Comparison of ENCODE assay signal across 25 mouse cellular contexts in genomic region chr9:89309195-89309535, GRCm38 (mm10).
"Had no signal": no experiment of that assay in that cellular context is flagged by ENCODE, and none has a peak within 500 bp of the region (broad histone marks: within the 10 kb centered on the region; RNA-seq: fewer than 3 reads in every experiment).

No protein-coding gene starts in this region.

- H3K9me3 ChIP-seq: heart, embryonic 13.5 days; heart, embryonic 15.5 days; hindbrain, embryonic 12.5 days; hindbrain, embryonic 15.5 days; kidney, embryonic 15.5 days; limb, embryonic 13.5 days; limb, embryonic 15.5 days had no signal

- H3K36me3 ChIP-seq: heart, embryonic 13.5 days; heart, embryonic 15.5 days; hindbrain, embryonic 12.5 days; hindbrain, embryonic 15.5 days; kidney, embryonic 15.5 days; limb, embryonic 13.5 days; limb, embryonic 15.5 days; liver, embryonic 12.5 days had no signal

- H3K4me2 ChIP-seq: heart, embryonic 11.5 days; heart, embryonic 13.5 days; heart, embryonic 15.5 days; hindbrain, embryonic 12.5 days; hindbrain, embryonic 15.5 days; kidney, embryonic 15.5 days; limb, embryonic 13.5 days; limb, embryonic 15.5 days; liver, embryonic 12.5 days had no signal

- H3K27ac ChIP-seq: heart, adult 2 months; heart, embryonic 13.5 days; heart, embryonic 15.5 days; hindbrain, embryonic 12.5 days; hindbrain, embryonic 15.5 days; hindbrain, postnatal 0 days; kidney, embryonic 15.5 days; kidney, postnatal 0 days; limb, embryonic 13.5 days; limb, embryonic 15.5 days; liver, embryonic 12.5 days had no signal

- ATAC-seq: hindbrain, postnatal 0 days; intestine, embryonic 16.5 days; liver, embryonic 12.5 days had no signal

- H3K4me3 ChIP-seq: heart, adult 2 months; heart, embryonic 13.5 days; heart, embryonic 15.5 days; hindbrain, embryonic 12.5 days; hindbrain, embryonic 15.5 days; kidney, embryonic 15.5 days; limb, embryonic 13.5 days; limb, embryonic 15.5 days; liver, embryonic 12.5 days had no signal

- H3K27me3 ChIP-seq: heart, embryonic 13.5 days; heart, embryonic 15.5 days; hindbrain, embryonic 12.5 days; hindbrain, embryonic 15.5 days; kidney, embryonic 15.5 days; limb, embryonic 13.5 days; limb, embryonic 15.5 days; liver, embryonic 12.5 days had no signal

- H3K4me1 ChIP-seq: heart, embryonic 13.5 days; heart, embryonic 15.5 days; hindbrain, embryonic 12.5 days; hindbrain, embryonic 15.5 days; kidney, embryonic 15.5 days; limb, embryonic 13.5 days; limb, embryonic 15.5 days; liver, embryonic 12.5 days had no signal

- H3K9ac ChIP-seq: heart, embryonic 13.5 days; heart, embryonic 15.5 days; hindbrain, embryonic 12.5 days; hindbrain, embryonic 15.5 days; kidney, embryonic 15.5 days; limb, embryonic 13.5 days; limb, embryonic 15.5 days; liver, embryonic 12.5 days had no signal

- DNase-seq: gastrocnemius, postnatal 14 days; gastrocnemius, postnatal 36 days; heart, adult 11 months; heart, adult 2 months; heart, postnatal 14 days; heart, postnatal 36 days; kidney, adult 11 months; kidney, adult 2 months; kidney, adult 9 months; kidney, postnatal 14 days; kidney, postnatal 36 days; layer of hippocampus, postnatal 36 days; left cerebral cortex, postnatal 4 days had no signal
